Mouse (Mus musculus): ENCODE measurements around the gene Atad3a. TPM values are rescaled to one million over a fixed set of nuclear protein-coding genes. Genes with fewer than 3 reads are reported as not detected.

Atad3a gene
- polyA plus RNA-seq, 1 experiment = 59.9 TPM

DNA sequence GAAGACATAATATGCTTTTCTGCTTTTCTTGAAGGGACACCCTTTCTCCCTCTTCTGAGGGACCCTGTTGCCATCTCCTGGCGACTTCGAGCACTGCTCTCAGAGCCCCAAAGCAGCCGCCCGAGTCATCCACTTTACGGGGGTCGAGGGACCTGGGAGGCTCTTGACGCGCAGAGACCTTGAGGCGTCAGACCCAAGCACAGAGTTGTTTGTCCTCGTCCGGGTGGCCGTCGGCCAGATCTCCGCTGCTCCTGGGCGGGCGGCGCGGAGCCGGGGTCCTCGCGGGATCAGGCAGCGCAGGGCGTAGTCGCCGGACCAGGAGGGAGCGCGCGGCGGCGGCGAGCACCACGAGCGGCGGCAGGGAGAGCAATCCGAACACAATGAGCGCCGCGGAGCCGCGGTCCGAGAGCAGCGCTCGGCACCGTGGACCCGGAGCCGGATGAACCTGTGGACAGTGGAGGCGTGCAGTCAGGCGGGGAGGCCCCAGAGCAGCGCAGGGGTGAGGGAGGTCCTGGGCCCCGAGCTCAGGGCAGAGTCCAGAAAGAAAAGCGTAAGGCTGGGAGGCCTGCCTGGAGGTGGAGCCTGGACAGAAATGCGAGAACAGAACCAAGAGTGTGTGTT lies 23.3 kb upstream of the Atad3a start:
- peak overlapping the region; percentile 60 for H3K4me3 ChIP-seq (ENCODE audit: extremely low read depth, insufficient read depth, insufficient read length)
- H3K27ac ChIP-seq (ENCODE audit: insufficient read depth, low read length) = no peak overlapping the region; the same call in 1 of the 2 replicates
- H3K4me1 ChIP-seq (ENCODE audit: control insufficient read depth, insufficient read depth, insufficient read length) = peaks cover 4% of the 10 kb centered on the region
- H3K36me3 ChIP-seq (ENCODE audit: control insufficient read depth, insufficient read depth, low read length) = no peaks in the 10 kb centered on the region
- peaks cover 2% of the 10 kb centered on the region; the same call in 1 of the 2 replicates for H3K27me3 ChIP-seq (ENCODE audit: control insufficient read depth, insufficient read depth, low read length)
- peak in 1 of 2 experiments; percentile 69 for DNase-seq (ENCODE audit: low read depth in 1 of 2, low spot score in 2 of 2)
- TF ChIP-seq CTCF (IDR thresholded peaks at IDR 0.05; ENCODE audit: extremely low read depth, insufficient read depth, insufficient read length, insufficient replicate concordance) (peak; percentile 69), POLR2A (IDR thresholded peaks at IDR 0.05; ENCODE audit: low read depth, low read length) (no peak)
- 1% methylated on average over 52 of the region's 52 CpGs for WGBS

- DNase-seq (ENCODE audit: low read depth in 1 of 2, low spot score in 2 of 2) = no peak
- WGBS = 45% methylated on average over 16 of the region's 16 CpGs
- no peak overlapping the region for H3K27ac ChIP-seq (ENCODE audit: insufficient read depth, low read length)
- peaks cover 4% of the 10 kb centered on the region for H3K4me1 ChIP-seq (ENCODE audit: control insufficient read depth, insufficient read depth, insufficient read length)
- peak overlapping the region; percentile 60; the same call in 1 of the 2 replicates for H3K4me3 ChIP-seq (ENCODE audit: extremely low read depth, insufficient read depth, insufficient read length)
- no peaks in the 10 kb centered on the region for H3K36me3 ChIP-seq (ENCODE audit: control insufficient read depth, insufficient read depth, low read length)
- H3K27me3 ChIP-seq (ENCODE audit: control insufficient read depth, insufficient read depth, low read length) = peaks cover 2% of the 10 kb centered on the region; the same call in 1 of the 2 replicates
- TF ChIP-seq POLR2A (IDR thresholded peaks at IDR 0.05; ENCODE audit: low read depth, low read length) (no peak), CTCF (IDR thresholded peaks at IDR 0.05; ENCODE audit: extremely low read depth, insufficient read depth, insufficient read length, insufficient replicate concordance) (no peak)
These were observed 22.7 kb upstream of the Atad3a start for GRCm38 (mm10) chr4:155783486-155784080.

GRCm38 (mm10) chr4:155780895-155781294 lies 20.0 kb upstream of the Atad3a start:
- Histone ChIP-seq H3K27ac (ENCODE audit: insufficient read depth, low read length) (no peak overlapping the region), H3K4me3 (ENCODE audit: extremely low read depth, insufficient read depth, insufficient read length) (no peak overlapping the region), H3K4me1 (ENCODE audit: control insufficient read depth, insufficient read depth, insufficient read length) (peaks cover 5% of the 10 kb centered on the region), H3K27me3 (ENCODE audit: control insufficient read depth, insufficient read depth, low read length) (peaks cover 2% of the 10 kb centered on the region; the same call in 1 of the 2 replicates), H3K36me3 (ENCODE audit: control insufficient read depth, insufficient read depth, low read length) (no peaks in the 10 kb centered on the region)
- WGBS = 65% methylated on average over 6 of the region's 6 CpGs
- DNase-seq (ENCODE audit: low read depth in 1 of 2, low spot score in 2 of 2) = peak in 1 of 2 experiments; percentile 3
- no peak for TF ChIP-seq CTCF (IDR thresholded peaks at IDR 0.05; ENCODE audit: extremely low read depth, insufficient read depth, insufficient read length, insufficient replicate concordance)

GRCm38 (mm10) chr4:155779498-155779897 lies 18.6 kb upstream of the Atad3a start:
- DNase-seq (ENCODE audit: low read depth in 1 of 2, low spot score in 2 of 2) = no peak
- Histone ChIP-seq H3K27me3 (ENCODE audit: control insufficient read depth, insufficient read depth, low read length) (peaks cover 1% of the 10 kb centered on the region; the same call in 1 of the 2 replicates), H3K4me1 (ENCODE audit: control insufficient read depth, insufficient read depth, insufficient read length) (peaks cover 13% of the 10 kb centered on the region), H3K4me3 (ENCODE audit: extremely low read depth, insufficient read depth, insufficient read length) (no peak overlapping the region), H3K27ac (ENCODE audit: insufficient read depth, low read length) (no peak overlapping the region), H3K36me3 (ENCODE audit: control insufficient read depth, insufficient read depth, low read length) (no peaks in the 10 kb centered on the region)
- TF ChIP-seq CTCF (IDR thresholded peaks at IDR 0.05; ENCODE audit: extremely low read depth, insufficient read depth, insufficient read length, insufficient replicate concordance) (no peak), POLR2A (IDR thresholded peaks at IDR 0.05; ENCODE audit: low read depth, low read length) (no peak)
- WGBS = 84% methylated on average over 4 of the region's 4 CpGs

DNA sequence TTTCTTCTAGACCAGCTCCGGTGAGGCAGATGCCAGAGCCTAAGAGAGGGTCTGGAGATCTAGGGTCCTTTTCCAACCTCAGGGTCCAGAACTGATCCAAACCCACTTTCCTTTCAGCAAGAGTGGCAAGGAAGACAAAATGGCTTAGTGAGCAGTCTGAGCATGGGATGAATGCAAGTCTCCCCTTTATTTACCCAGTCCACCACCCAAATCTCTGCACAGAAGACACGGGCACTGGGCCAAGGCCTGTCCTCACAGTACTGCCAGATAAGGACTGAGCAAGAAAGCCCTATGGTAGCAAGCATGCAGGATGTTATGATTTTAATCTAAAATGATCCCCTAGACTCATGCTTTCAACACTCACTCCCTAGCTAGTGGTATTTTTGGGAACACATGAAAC lies 16.9 kb upstream of the Atad3a start:
- 89% methylated on average over 2 of the region's 2 CpGs for WGBS
- TF ChIP-seq POLR2A (IDR thresholded peaks at IDR 0.05; ENCODE audit: low read depth, low read length) (no peak), CTCF (IDR thresholded peaks at IDR 0.05; ENCODE audit: extremely low read depth, insufficient read depth, insufficient read length, insufficient replicate concordance) (no peak)
- peaks cover 13% of the 10 kb centered on the region for H3K4me1 ChIP-seq (ENCODE audit: control insufficient read depth, insufficient read depth, insufficient read length)
- H3K27ac ChIP-seq (ENCODE audit: insufficient read depth, low read length) = no peak overlapping the region
- H3K36me3 ChIP-seq (ENCODE audit: control insufficient read depth, insufficient read depth, low read length) = no peaks in the 10 kb centered on the region
- no peak for DNase-seq (ENCODE audit: low read depth in 1 of 2, low spot score in 2 of 2)
- H3K4me3 ChIP-seq (ENCODE audit: extremely low read depth, insufficient read depth, insufficient read length) = no peak overlapping the region
- no peaks in the 10 kb centered on the region for H3K27me3 ChIP-seq (ENCODE audit: control insufficient read depth, insufficient read depth, low read length)

GRCm38 (mm10) chr4:155776704-155777335 lies 15.9 kb upstream of the Atad3a start:
- DNase-seq (ENCODE audit: low read depth in 1 of 2, low spot score in 2 of 2) = no peak
- no peak for TF ChIP-seq POLR2A (IDR thresholded peaks at IDR 0.05; ENCODE audit: low read depth, low read length)
- no peak for TF ChIP-seq CTCF (IDR thresholded peaks at IDR 0.05; ENCODE audit: extremely low read depth, insufficient read depth, insufficient read length, insufficient replicate concordance)
- Histone ChIP-seq H3K4me3 (ENCODE audit: extremely low read depth, insufficient read depth, insufficient read length) (no peak overlapping the region), H3K27ac (ENCODE audit: insufficient read depth, low read length) (peak overlapping the region; percentile 31), H3K27me3 (ENCODE audit: control insufficient read depth, insufficient read depth, low read length) (no peaks in the 10 kb centered on the region), H3K36me3 (ENCODE audit: control insufficient read depth, insufficient read depth, low read length) (no peaks in the 10 kb centered on the region), H3K4me1 (ENCODE audit: control insufficient read depth, insufficient read depth, insufficient read length) (peaks cover 13% of the 10 kb centered on the region)
- 42% methylated on average over 2 of the region's 2 CpGs for WGBS

All from spleen, adult 2 months (tissue).